Mouse (Mus musculus): ENCODE measurements at regions not wholly inside any gene's neighbourhood (a gene's known extent, or its start where the extent isn't known, plus 50 kb on each side); places are given as distances from the start of the nearest gene placed in this dataset.

DNA sequence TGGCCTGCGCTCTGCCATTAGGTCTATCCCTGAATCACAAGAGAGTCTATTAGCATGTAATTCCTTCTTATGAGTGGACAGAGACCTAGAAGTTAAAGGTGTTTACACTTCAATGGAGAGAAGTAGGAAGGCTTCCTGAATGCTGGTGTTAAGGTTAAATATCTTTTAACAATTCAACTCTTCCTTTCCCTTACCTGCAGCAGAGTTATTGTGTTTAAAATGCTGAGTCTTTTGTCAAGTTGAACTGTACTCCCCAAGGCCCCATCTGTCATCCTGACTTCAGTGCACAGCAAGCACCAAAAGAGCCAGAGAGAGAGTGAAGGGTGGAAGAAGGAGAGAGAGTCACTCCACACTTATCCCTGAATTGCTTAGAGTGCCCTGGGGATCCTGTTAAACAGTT, 451.6 kb downstream of the Psat1 start:
- Histone ChIP-seq H3K27me3 (ENCODE audit: poor library complexity, severe bottlenecking) (peaks cover 2% of the 10 kb centered on the region; the same call in 1 of the 2 replicates), H3K9me3 (no peaks in the 10 kb centered on the region), H3K4me3 (no peak overlapping the region), H3K4me1 (peaks cover 12% of the 10 kb centered on the region; the same call in 1 of the 2 replicates), H3K27ac (no peak overlapping the region), H3K36me3 (replicated peaks) (no peaks in the 10 kb centered on the region)
- no peak for DNase-seq (ENCODE audit: extremely low spot score, low spot score)
- WGBS, result 73% methylated on average over 1 of the region's 1 CpGs

DNA sequence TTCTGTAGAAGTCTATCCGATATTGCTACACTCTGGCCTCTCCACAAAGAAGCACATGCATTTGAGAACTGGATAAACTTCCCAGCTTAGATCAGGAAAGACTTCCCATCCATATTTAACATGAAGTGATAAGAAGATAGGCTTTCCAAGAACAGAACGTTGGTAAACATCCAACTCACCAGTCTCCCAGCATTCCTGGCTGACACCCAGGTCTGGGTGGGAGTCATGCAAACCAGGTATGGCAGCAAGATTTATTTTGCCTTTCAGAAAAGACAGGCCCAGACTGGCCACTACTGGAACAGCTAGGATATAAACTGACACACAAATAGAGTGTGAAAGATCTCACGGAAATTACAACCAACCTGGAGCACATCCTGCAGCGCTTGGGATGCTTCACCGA, 459.6 kb downstream of the Psat1 start:
- Histone ChIP-seq H3K4me3 (no peak overlapping the region), H3K36me3 (replicated peaks) (no peaks in the 10 kb centered on the region), H3K27me3 (ENCODE audit: poor library complexity, severe bottlenecking) (no peaks in the 10 kb centered on the region), H3K4me1 (no peaks in the 10 kb centered on the region), H3K27ac (no peak overlapping the region), H3K9me3 (no peaks in the 10 kb centered on the region)
- WGBS, result 94% methylated on average over 5 of the region's 5 CpGs
- DNase-seq (ENCODE audit: extremely low spot score, low spot score), result no peak

DNA sequence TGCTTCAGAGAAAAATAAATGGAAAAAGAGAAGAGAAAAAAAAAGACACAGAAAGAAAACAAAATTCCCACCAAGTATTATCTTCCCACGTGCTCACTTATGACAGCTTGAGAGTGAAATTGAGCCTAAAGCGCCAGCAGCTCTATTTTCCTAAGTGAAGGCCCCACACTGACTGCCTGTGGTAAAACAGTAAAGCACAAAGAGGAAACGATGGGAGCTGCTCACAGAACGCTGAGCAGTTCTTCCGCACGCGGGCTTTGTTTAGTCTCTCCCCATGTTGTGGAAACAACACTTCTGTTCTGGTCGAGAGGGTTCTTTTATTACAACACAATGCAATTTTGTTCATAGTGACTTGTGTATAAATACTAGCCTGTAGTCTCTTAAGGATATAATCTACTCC, 465.5 kb downstream of the Psat1 start:
- WGBS, result 53% methylated on average over 8 of the region's 8 CpGs
- Histone ChIP-seq H3K27me3 (ENCODE audit: poor library complexity, severe bottlenecking) (no peaks in the 10 kb centered on the region), H3K27ac (no peak overlapping the region), H3K36me3 (replicated peaks) (no peaks in the 10 kb centered on the region), H3K4me1 (0 out of 2 replicates have a peak, but pooled peaks cover 3% of the 10 kb centered on the region), H3K4me3 (no peak overlapping the region), H3K9me3 (no peaks in the 10 kb centered on the region)
- no peak for DNase-seq (ENCODE audit: extremely low spot score, low spot score)

DNA sequence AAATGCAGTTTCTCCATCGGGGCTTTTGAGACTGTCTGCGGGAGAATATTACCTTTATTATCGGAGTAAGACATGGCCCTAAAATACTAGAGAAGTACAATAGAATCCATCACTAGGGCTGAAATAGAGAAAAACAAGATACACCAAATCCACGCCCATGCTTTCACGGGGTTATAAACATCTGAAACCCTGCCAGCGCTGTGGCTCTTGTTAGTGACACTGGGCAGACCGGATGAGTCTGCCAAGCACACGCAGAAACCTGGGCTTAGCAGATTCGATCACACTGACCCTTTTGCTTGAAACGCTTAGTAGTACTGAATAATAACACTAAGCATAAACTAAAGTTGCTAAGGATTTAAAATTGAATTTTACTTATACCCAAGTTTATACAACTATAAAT, 477.6 kb downstream of the Psat1 start:
- Histone ChIP-seq H3K27ac (no peak overlapping the region), H3K9me3 (no peaks in the 10 kb centered on the region), H3K4me3 (no peak overlapping the region), H3K27me3 (ENCODE audit: poor library complexity, severe bottlenecking) (no peaks in the 10 kb centered on the region), H3K36me3 (replicated peaks) (no peaks in the 10 kb centered on the region), H3K4me1 (peaks cover 6% of the 10 kb centered on the region; the same call in 1 of the 2 replicates)
- no peak for DNase-seq (ENCODE audit: extremely low spot score, low spot score)
- WGBS, result 88% methylated on average over 10 of the region's 10 CpGs

DNA sequence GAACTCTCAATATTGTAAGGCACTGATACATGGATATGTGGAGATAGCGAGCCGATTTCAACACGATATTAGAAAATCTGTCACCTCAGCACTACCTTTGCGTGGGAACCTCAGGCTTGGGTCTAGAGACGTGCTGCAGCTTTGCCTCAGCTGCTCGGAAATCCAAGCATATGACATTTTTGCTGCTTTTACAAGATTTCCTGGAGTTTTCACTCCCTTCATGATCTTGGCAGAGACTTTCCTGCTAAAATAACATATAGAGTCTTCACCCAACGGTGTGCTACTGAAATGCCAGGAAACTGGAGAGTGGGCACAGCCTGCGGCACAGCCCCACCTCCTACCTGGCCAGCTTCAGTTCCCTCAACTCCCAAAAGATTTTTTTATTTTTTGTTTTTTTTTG, 480.4 kb downstream of the Psat1 start:
- no peaks in the 10 kb centered on the region for H3K36me3 ChIP-seq (replicated peaks)
- no peaks in the 10 kb centered on the region for H3K9me3 ChIP-seq
- H3K27me3 ChIP-seq (ENCODE audit: poor library complexity, severe bottlenecking), result no peaks in the 10 kb centered on the region
- H3K27ac ChIP-seq, result no peak overlapping the region
- WGBS, result 94% methylated on average over 8 of the region's 8 CpGs
- peaks cover 6% of the 10 kb centered on the region; the same call in 1 of the 2 replicates for H3K4me1 ChIP-seq
- DNase-seq (ENCODE audit: extremely low spot score, low spot score), result no peak
- H3K4me3 ChIP-seq, result no peak overlapping the region

DNA sequence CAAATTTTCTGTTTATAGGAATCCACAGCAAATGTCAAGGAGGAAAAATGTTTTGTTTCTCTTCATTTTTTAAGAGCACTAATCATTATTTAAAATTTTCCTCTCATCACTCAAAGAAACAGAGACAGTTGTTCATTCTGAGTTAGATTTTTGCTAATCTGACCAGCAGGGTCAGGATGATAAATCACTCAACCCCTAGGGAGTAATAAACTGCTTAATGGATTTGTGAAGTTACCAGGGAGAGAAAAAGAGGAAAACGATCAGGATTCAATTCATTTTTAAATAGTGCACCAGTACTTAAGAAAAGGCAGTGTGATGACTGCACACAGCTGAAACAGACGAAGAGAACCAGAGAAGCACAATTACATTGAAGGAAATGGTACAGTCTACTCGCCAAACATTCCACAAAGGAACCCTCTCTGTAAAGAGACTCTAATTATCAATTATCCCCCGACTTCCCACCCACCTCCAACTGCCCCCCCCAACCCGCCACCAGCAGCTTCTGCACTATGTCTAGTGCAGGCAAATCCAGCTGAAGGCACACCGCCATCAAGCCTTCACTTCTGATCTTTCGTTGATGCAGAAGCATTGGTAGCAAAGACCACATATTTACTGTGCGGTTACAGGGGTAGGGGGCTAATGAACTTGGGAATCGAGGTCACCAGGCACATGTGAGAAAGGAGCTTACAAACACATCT, 481.9 kb downstream of the Psat1 start:
- Histone ChIP-seq H3K36me3 (replicated peaks) (no peaks in the 10 kb centered on the region), H3K27me3 (ENCODE audit: poor library complexity, severe bottlenecking) (no peaks in the 10 kb centered on the region), H3K4me3 (no peak overlapping the region), H3K9me3 (no peaks in the 10 kb centered on the region), H3K4me1 (peaks cover 6% of the 10 kb centered on the region; the same call in 1 of the 2 replicates), H3K27ac (no peak overlapping the region)
- DNase-seq (ENCODE audit: extremely low spot score, low spot score), result no peak
- WGBS, result 62% methylated on average over 9 of the region's 9 CpGs

DNA sequence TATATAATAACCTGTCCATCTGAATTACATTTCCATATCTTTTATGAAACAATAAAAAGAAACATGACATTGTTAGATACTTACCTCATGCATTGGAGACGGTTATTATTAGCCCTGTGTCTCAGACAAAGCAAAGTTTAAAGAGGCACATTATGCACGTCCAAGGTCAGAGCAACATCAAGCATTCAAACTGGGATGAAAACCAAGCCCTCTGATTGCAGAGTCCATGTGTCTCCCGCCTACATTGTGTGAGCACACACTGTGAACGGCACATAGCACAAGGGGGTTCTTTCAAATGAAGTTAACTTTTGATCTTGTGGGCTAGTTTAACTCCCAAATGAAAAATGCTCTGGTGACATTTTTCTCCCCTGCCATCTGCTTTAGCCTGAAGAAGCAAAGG, 489.3 kb downstream of the Psat1 start:
- WGBS, result 65% methylated on average over 4 of the region's 4 CpGs

DNA sequence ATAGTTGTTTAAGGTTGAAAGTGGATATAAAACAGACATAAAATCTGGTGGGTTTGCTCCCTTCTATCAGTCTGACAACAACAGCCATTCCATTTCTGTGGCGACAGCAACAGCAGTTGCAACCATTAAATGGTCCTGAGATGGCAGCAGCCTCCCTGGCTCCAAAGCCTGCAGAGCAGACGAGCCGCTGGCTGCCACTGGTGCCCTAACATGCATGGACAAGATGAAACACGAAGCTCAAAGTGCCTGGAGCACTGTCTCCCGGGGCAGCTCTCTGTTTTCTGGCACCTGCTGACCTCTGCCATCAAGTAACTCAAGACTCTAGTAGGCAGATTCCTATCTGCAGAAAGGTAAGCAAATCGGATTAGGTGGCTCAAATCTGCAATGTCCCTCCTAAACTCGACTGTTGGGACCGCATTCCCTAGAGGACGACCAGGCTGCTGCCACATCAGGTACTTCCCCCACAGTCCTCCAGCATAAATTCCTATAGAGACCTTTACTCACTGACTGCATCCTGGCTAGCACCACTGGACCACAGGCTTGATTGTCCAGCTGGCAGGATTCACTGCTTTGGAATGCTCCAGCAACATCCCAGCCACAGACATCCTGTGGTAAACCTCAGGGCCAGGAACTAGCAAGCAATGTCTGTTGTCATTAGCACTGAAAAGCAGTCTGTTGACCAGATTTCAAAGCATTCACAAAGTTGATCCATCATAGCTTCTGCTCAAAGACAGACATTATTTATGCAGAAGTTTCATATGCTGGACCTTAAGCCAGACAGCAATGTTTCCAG, 490.0 kb downstream of the Psat1 start:
- Histone ChIP-seq H3K4me3 (no peak overlapping the region), H3K9me3 (no peaks in the 10 kb centered on the region), H3K27me3 (ENCODE audit: poor library complexity, severe bottlenecking) (no peaks in the 10 kb centered on the region), H3K4me1 (0 out of 2 replicates have a peak, but pooled peaks cover 10% of the 10 kb centered on the region), H3K36me3 (replicated peaks) (no peaks in the 10 kb centered on the region), H3K27ac (no peak overlapping the region)
- WGBS, result 62% methylated on average over 9 of the region's 9 CpGs
- DNase-seq (ENCODE audit: extremely low spot score, low spot score), result no peak

More for the DNA sequence above, 489.3 kb downstream of the Psat1 start:
- Histone ChIP-seq H3K36me3 (replicated peaks) (no peaks in the 10 kb centered on the region), H3K4me1 (0 out of 2 replicates have a peak, but pooled peaks cover 10% of the 10 kb centered on the region), H3K27me3 (ENCODE audit: poor library complexity, severe bottlenecking) (no peaks in the 10 kb centered on the region), H3K4me3 (no peak overlapping the region), H3K27ac (no peak overlapping the region), H3K9me3 (no peaks in the 10 kb centered on the region)
- DNase-seq (ENCODE audit: extremely low spot score, low spot score), result no peak

DNA sequence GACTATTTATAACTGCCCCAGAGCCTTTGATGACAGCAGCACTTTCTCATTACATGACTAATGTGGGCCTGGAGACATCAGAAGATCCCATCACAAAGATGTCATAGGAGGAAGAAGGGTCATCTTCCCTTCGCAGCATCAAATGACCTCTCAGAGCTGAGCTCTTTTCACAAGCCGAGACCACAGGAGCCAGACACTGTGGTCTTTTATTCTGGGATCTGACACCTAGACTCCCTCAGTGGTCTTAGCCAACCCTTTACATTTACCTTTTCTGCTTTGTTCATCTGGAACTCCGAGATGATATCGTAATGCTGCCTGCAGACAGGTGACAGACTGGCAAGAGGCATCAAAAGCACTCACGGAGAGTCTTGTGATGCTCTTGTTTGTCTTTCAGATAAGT, 498.1 kb downstream of the Psat1 start:
- no peaks in the 10 kb centered on the region for H3K9me3 ChIP-seq
- no peak overlapping the region for H3K27ac ChIP-seq
- 70% methylated on average over 5 of the region's 5 CpGs for WGBS
- no peak overlapping the region for H3K4me3 ChIP-seq
- DNase-seq (ENCODE audit: extremely low spot score, low spot score), result no peak
- no peaks in the 10 kb centered on the region for H3K36me3 ChIP-seq (replicated peaks)
- no peaks in the 10 kb centered on the region for H3K4me1 ChIP-seq
- no peaks in the 10 kb centered on the region for H3K27me3 ChIP-seq (ENCODE audit: poor library complexity, severe bottlenecking)

DNA sequence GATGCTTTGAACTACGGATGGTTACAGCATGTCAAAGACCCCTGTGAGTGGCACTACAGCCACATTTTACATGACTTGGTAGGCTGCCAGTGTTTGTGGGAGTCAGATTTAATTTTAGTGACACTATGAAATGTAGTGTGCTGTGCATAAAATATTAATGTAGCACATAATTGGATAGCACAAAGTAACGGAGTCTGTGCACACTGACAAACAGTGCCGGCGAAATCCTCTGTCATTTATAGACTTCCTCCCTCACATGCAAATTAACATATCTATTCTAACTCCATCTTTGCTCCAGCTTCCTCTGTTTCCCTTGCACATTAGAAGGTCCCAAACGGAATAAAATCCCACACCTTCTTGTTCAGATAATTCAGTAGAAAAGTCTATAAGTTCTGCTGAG, 515.3 kb downstream of the Psat1 start:
- H3K4me3 ChIP-seq, result no peak overlapping the region
- no peaks in the 10 kb centered on the region for H3K4me1 ChIP-seq
- H3K36me3 ChIP-seq (replicated peaks), result no peaks in the 10 kb centered on the region
- no peak for DNase-seq (ENCODE audit: extremely low spot score, low spot score)
- no peaks in the 10 kb centered on the region for H3K9me3 ChIP-seq
- 92% methylated on average over 5 of the region's 5 CpGs for WGBS
- no peaks in the 10 kb centered on the region for H3K27me3 ChIP-seq (ENCODE audit: poor library complexity, severe bottlenecking)
- no peak overlapping the region for H3K27ac ChIP-seq

DNA sequence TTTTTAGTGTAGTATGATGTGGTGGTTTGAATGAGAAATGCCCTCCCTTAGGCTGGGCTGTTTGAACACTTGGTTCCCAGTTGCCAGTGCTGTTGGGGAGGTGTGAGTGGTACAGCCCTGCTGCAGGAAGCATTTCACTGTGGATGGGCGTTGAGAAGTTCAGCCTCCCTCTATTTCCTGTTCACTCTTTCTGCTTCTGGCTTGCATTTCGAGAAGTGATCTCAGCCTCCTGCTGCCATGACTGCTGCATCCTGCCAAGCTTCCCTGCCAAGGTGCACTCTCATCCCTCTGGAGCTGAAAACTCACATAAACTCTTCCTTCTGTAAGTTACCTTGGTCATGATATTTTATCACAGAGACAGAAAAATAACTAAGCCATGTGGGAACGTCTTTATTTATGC, 525.8 kb downstream of the Psat1 start:
- DNase-seq (ENCODE audit: extremely low spot score, low spot score), result no peak
- 80% methylated on average over 3 of the region's 3 CpGs for WGBS
- H3K27me3 ChIP-seq (ENCODE audit: poor library complexity, severe bottlenecking), result no peaks in the 10 kb centered on the region
- H3K36me3 ChIP-seq (replicated peaks), result no peaks in the 10 kb centered on the region
- no peak overlapping the region for H3K4me3 ChIP-seq
- H3K9me3 ChIP-seq, result no peaks in the 10 kb centered on the region
- H3K27ac ChIP-seq, result no peak overlapping the region
- no peaks in the 10 kb centered on the region for H3K4me1 ChIP-seq

DNA sequence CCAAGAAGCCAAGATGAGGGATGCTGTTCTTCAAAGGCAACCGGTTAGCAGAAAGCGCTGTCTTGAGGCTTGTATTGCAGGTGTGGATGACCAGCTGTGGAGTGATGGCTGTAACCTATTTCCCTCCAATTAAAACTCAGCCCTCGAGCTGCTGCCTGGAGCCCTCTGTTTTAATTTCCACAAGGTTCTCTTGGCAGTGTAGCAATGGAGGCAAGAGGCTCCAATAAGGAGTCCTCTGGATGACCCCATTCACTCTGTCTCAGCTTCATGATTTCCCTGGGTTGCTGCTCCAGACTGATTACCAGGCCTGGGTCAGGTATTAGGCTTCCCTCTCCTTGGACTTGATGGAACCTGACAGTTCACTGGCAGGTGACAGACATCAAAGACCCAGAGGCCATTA, 548.5 kb downstream of the Psat1 start:
- DNase-seq (ENCODE audit: extremely low spot score, low spot score), result no peak
- H3K9me3 ChIP-seq, result no peaks in the 10 kb centered on the region
- H3K27ac ChIP-seq, result no peak overlapping the region
- no peaks in the 10 kb centered on the region for H3K36me3 ChIP-seq (replicated peaks)
- 89% methylated on average over 3 of the region's 3 CpGs for WGBS
- H3K4me3 ChIP-seq, result no peak overlapping the region
- H3K27me3 ChIP-seq (ENCODE audit: poor library complexity, severe bottlenecking), result no peaks in the 10 kb centered on the region
- no peaks in the 10 kb centered on the region for H3K4me1 ChIP-seq

DNA sequence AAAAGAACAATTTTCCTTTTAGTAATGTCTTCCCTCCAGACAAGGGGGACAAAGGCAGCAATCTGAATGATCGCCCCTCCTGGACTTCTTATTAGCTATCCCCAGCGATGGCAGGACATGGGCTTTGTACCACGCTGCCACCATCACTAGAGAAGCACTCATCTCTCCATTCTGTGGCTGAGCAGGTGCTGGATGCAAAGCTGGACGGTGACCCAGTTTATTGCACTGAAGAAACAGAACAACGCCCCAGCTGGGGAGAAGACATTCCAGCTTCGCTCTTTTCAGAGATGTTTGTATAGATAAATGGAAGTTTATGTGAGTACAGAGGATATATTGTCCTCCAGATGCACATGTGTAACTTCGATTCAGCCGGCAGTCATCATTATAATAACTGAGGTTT, 575.5 kb downstream of the Psat1 start:
- H3K36me3 ChIP-seq (replicated peaks), result no peaks in the 10 kb centered on the region
- H3K4me1 ChIP-seq, result peaks cover 9% of the 10 kb centered on the region
- no peaks in the 10 kb centered on the region for H3K27me3 ChIP-seq (ENCODE audit: poor library complexity, severe bottlenecking)
- H3K4me3 ChIP-seq, result no peak overlapping the region
- H3K9me3 ChIP-seq, result no peaks in the 10 kb centered on the region
- 83% methylated on average over 8 of the region's 8 CpGs for WGBS
- H3K27ac ChIP-seq, result no peak overlapping the region
- DNase-seq (ENCODE audit: extremely low spot score, low spot score), result no peak
